Comparison of ENCODE assay signal across 22 mouse cellular contexts in genomic region chr10:31336432-31336831, GRCm38 (mm10).
"Had no signal": no experiment of that assay in that cellular context is flagged by ENCODE, and none has a peak within 500 bp of the region (broad histone marks: within the 10 kb centered on the region; RNA-seq: fewer than 3 reads in every experiment).

No protein-coding gene starts in this region.

- H3K9ac ChIP-seq: intestine, embryonic 15.5 days; kidney, embryonic 15.5 days; liver, embryonic 15.5 days; lung, embryonic 15.5 days; midbrain, embryonic 13.5 days; neural tube, embryonic 13.5 days had no signal

- H3K4me2 ChIP-seq: intestine, embryonic 15.5 days; kidney, embryonic 15.5 days; liver, embryonic 15.5 days; lung, embryonic 15.5 days; midbrain, embryonic 13.5 days; neural tube, embryonic 13.5 days had no signal

- ATAC-seq: intestine, embryonic 15.5 days; midbrain, embryonic 13.5 days; midbrain, embryonic 16.5 days had no signal

- H3K27ac ChIP-seq: intestine, embryonic 15.5 days; kidney, embryonic 15.5 days; left cerebral cortex, adult 2 months; liver, embryonic 15.5 days; lung, embryonic 15.5 days; midbrain, embryonic 10.5 days; midbrain, embryonic 13.5 days; neural tube, embryonic 13.5 days had no signal

- H3K27me3 ChIP-seq: intestine, embryonic 15.5 days; kidney, embryonic 15.5 days; liver, embryonic 15.5 days; lung, embryonic 15.5 days; megakaryocyte, embryonic 14.5 days; midbrain, embryonic 13.5 days; neural tube, embryonic 13.5 days had no signal

- DNase-seq: kidney, adult 11 months; kidney, adult 8-10 months; kidney, postnatal 14 days; lung, adult 18-20 months; lung, postnatal 10 days; lung, postnatal 36 days; retina, postnatal 1 day; right cerebral cortex, postnatal 25 days; thymus, adult 2 months; thymus, postnatal 14 days; thymus, postnatal 4 days had no signal

- H3K4me1 ChIP-seq: intestine, embryonic 15.5 days; kidney, embryonic 15.5 days; liver, embryonic 15.5 days; lung, embryonic 15.5 days; midbrain, embryonic 10.5 days; midbrain, embryonic 13.5 days; neural tube, embryonic 13.5 days had no signal

- H3K36me3 ChIP-seq: intestine, embryonic 15.5 days; kidney, embryonic 15.5 days; liver, embryonic 15.5 days; lung, embryonic 15.5 days; midbrain, embryonic 10.5 days; midbrain, embryonic 13.5 days; neural tube, embryonic 13.5 days had no signal

- H3K4me3 ChIP-seq: intestine, embryonic 15.5 days; kidney, embryonic 15.5 days; left cerebral cortex, adult 2 months; liver, embryonic 15.5 days; lung, embryonic 15.5 days; megakaryocyte, embryonic 14.5 days; midbrain, embryonic 10.5 days; midbrain, embryonic 13.5 days; myocyte; neural tube, embryonic 13.5 days had no signal

- H3K9me3 ChIP-seq: intestine, embryonic 15.5 days; kidney, embryonic 15.5 days; liver, embryonic 15.5 days; lung, embryonic 15.5 days; megakaryocyte, embryonic 14.5 days; midbrain, embryonic 10.5 days; midbrain, embryonic 13.5 days; neural tube, embryonic 13.5 days had no signal
